Mouse (Mus musculus) erythroblast, embryonic 14.5 days (primary cell): ENCODE measurements at regions not wholly inside any gene's neighbourhood (a gene's known extent, or its start where the extent isn't known, plus 50 kb on each side); places are given as distances from the start of the nearest gene placed in this dataset.
"Not testable (repeated sequence)": the region's sequence is repeated elsewhere in the genome, so short reads cannot be mapped to it uniquely, and the experiment has no call there.

Experiments
- H3K27me3 ChIP-seq: 2 replicates; pipeline ENCODE4 v1.6.1; 2012; ENCODE audit warnings: inconsistent platforms; ENCODE audit not compliant: control insufficient read depth
- H3K36me3 ChIP-seq: 2 replicates; pipeline ENCODE4 v1.6.1; 2012; ENCODE audit warnings: mild to moderate bottlenecking, inconsistent platforms; ENCODE audit not compliant: control insufficient read depth
- H3K4me1 ChIP-seq: 2 replicates; pipeline ENCODE4 v1.6.1; 2012; ENCODE audit warnings: inconsistent platforms; ENCODE audit not compliant: control insufficient read depth
- H3K4me3 ChIP-seq: replicated peaks from 2 replicates; pipeline ENCODE3; 2012; ENCODE audit warnings: moderate library complexity, mild to moderate bottlenecking, inconsistent platforms
- H3K9me3 ChIP-seq: 2 replicates; pipeline ENCODE4 v1.6.1; 2012; ENCODE audit warnings: low read length, inconsistent platforms, mixed read lengths; ENCODE audit not compliant: control insufficient read depth
- GATA1 ChIP-seq: IDR thresholded peaks from 2 replicates; pipeline ENCODE4 v1.6.1; 2012; ENCODE audit warnings: low read length, inconsistent platforms, mixed read lengths
- TAL1 ChIP-seq: IDR thresholded peaks from 3 replicates; pipeline ENCODE4 v1.6.1; 2012; ENCODE audit warnings: low read length, inconsistent platforms, mixed read lengths

- not testable (repeated sequence) for H3K4me1 ChIP-seq, H3K4me3 ChIP-seq
These were observed 81.3 kb downstream of the Ogfrl1 start for GRCm38 (mm10) chr1:23316288-23316687.

GRCm38 (mm10) chr1:23314863-23315262 is 82.7 kb downstream of the Ogfrl1 start:
- not testable (repeated sequence) for H3K36me3 ChIP-seq, H3K4me1 ChIP-seq, H3K27me3 ChIP-seq, H3K4me3 ChIP-seq, H3K9me3 ChIP-seq

More at GRCm38 (mm10) chr1:23316288-23316687, 81.3 kb downstream of the Ogfrl1 start:
- H3K9me3 ChIP-seq, H3K27me3 ChIP-seq, H3K36me3 ChIP-seq: not testable (repeated sequence)

GRCm38 (mm10) chr1:23292718-23293117 is 104.9 kb downstream of the Ogfrl1 start:
- no peaks in the 10 kb centered on the region for H3K27me3 ChIP-seq
- no peaks in the 10 kb centered on the region for H3K4me1 ChIP-seq
- TF ChIP-seq TAL1 (no peak), GATA1 (no peak)

GRCm38 (mm10) chr1:23286741-23287140 is 110.8 kb downstream of the Ogfrl1 start:
- no peak for TF ChIP-seq TAL1
- no peaks in the 10 kb centered on the region for H3K9me3 ChIP-seq
- H3K36me3 ChIP-seq: peaks cover 59% of the 10 kb centered on the region
- no peak overlapping the region for H3K4me3 ChIP-seq
- H3K27me3 ChIP-seq: no peaks in the 10 kb centered on the region
- peaks cover 46% of the 10 kb centered on the region for H3K4me1 ChIP-seq

More at GRCm38 (mm10) chr1:23292718-23293117, 104.9 kb downstream of the Ogfrl1 start:
- no peaks in the 10 kb centered on the region for H3K9me3 ChIP-seq
- no peak overlapping the region for H3K4me3 ChIP-seq
- H3K36me3 ChIP-seq: peaks cover 27% of the 10 kb centered on the region

- Histone ChIP-seq H3K27me3 (no peaks in the 10 kb centered on the region), H3K36me3 (peaks cover 80% of the 10 kb centered on the region), H3K4me3 (peak overlapping the region; percentile 42), H3K9me3 (no peaks in the 10 kb centered on the region), H3K4me1 (peaks cover 71% of the 10 kb centered on the region)
- TF ChIP-seq GATA1 (no peak), TAL1 (no peak)
These were observed 114.7 kb downstream of the Ogfrl1 start for GRCm38 (mm10) chr1:23282870-23283219.

GRCm38 (mm10) chr1:23282215-23282869 is 115.2 kb downstream of the Ogfrl1 start:
- TF ChIP-seq GATA1 (peak; percentile 95), TAL1 (peak; percentile 96)
- Histone ChIP-seq H3K4me3 (peak overlapping the region; percentile 42), H3K4me1 (peaks cover 71% of the 10 kb centered on the region), H3K27me3 (no peaks in the 10 kb centered on the region), H3K36me3 (peaks cover 80% of the 10 kb centered on the region), H3K9me3 (no peaks in the 10 kb centered on the region)

GRCm38 (mm10) chr1:23279827-23280226 is 117.7 kb downstream of the Ogfrl1 start:
- Histone ChIP-seq H3K4me3 (no peak overlapping the region), H3K27me3 (no peaks in the 10 kb centered on the region), H3K9me3 (no peaks in the 10 kb centered on the region), H3K36me3 (peaks cover 80% of the 10 kb centered on the region), H3K4me1 (peaks cover 56% of the 10 kb centered on the region)
- TF ChIP-seq GATA1 (no peak), TAL1 (no peak)

GRCm38 (mm10) chr1:23272077-23272476 is 125.5 kb downstream of the Ogfrl1 start:
- Histone ChIP-seq H3K9me3 (no peaks in the 10 kb centered on the region), H3K4me1 (peaks cover 5% of the 10 kb centered on the region), H3K36me3 (peaks cover 74% of the 10 kb centered on the region), H3K4me3 (no peak overlapping the region), H3K27me3 (no peaks in the 10 kb centered on the region)
- TF ChIP-seq GATA1: no peak
- no peak for TF ChIP-seq TAL1

GRCm38 (mm10) chr1:23270910-23271822 is 126.4 kb downstream of the Ogfrl1 start:
- TF ChIP-seq GATA1 (no peak), TAL1 (no peak)
- Histone ChIP-seq H3K9me3 (no peaks in the 10 kb centered on the region), H3K27me3 (no peaks in the 10 kb centered on the region), H3K4me3 (no peak overlapping the region), H3K4me1 (peaks cover 5% of the 10 kb centered on the region), H3K36me3 (peaks cover 69% of the 10 kb centered on the region)

GRCm38 (mm10) chr1:23268062-23268461 is 129.5 kb downstream of the Ogfrl1 start:
- Histone ChIP-seq H3K27me3 (no peaks in the 10 kb centered on the region), H3K4me1 (peaks cover 12% of the 10 kb centered on the region), H3K4me3 (no peak overlapping the region), H3K36me3 (peaks cover 59% of the 10 kb centered on the region), H3K9me3 (no peaks in the 10 kb centered on the region)
- TF ChIP-seq TAL1: no peak
- TF ChIP-seq GATA1: no peak
